Mouse (Mus musculus): Measurements from ENCODE around the gene St3gal4.
A peak's percentile ranks its signal among the peaks of the same experiment; 100 is the strongest.

Gene St3gal4

DNA sequence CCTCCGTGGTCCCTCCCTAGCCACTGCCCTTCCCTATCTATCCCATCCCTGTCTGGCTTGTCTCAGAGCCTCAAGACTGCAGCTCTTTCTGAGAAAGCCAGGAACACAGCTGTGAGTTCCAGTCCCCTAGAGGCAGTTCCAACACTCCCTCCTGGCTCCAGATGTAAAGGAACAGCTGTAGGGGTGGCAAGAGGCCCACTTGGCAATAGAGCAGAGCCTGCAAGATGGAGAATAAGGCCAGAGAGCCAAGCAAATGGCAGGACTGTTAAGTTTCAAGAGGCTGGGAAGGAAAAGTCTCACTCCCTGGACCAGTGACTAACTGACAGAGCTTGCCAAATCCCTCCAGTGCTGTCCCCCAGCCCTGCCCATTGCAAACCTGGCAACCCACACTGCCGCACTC lies 73.3 kb downstream of the St3gal4 start:
- peak; percentile 85 to 87 for DNase-seq

DNA sequence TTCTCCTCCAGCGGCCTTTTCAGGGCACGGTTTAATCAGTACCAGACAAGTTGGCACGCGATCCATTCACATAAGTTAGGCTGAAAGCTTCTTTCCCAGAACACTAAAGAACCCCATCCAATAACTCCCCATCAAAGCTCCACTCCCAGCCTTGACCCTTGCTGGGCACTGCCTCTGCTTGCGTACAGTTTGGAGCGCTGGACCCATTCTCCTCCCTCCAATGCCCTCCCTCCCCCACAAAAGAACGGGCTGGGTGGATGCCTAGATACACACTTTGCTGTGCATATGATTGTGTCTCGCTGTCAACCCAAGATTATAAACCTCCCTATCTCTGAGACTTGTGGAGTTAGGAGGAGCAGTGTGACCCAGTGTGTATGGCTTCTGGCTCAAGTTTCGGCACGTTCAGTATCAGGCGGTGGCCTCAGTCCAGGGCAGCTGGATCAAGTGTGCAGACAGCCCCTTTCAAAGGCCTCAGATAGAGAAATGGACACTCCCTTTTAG lies 74.0 kb downstream of the St3gal4 start:
- peak; percentile 69 to 79 for DNase-seq

DNA sequence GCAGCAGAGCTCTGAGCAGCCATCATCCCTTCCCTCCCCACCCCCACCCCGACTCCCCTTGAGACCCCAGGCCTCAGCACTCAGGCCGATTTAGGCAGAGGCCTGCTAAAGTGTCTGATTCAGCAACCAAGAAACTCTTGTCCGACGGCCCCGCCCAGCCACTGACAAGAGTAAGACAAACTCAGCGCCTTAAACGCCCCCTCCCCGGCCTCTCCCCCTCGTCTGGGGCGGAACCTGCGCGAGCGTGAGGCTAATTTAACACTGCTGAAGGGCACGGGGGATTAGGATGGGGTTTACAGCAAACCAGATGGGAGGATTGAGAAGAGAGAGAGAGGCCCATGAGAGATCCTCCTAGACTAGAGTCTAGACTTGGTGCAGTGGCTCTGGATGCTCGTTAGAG lies 74.6 kb downstream of the St3gal4 start:
- peak; percentile 72 to 82 for DNase-seq

DNA sequence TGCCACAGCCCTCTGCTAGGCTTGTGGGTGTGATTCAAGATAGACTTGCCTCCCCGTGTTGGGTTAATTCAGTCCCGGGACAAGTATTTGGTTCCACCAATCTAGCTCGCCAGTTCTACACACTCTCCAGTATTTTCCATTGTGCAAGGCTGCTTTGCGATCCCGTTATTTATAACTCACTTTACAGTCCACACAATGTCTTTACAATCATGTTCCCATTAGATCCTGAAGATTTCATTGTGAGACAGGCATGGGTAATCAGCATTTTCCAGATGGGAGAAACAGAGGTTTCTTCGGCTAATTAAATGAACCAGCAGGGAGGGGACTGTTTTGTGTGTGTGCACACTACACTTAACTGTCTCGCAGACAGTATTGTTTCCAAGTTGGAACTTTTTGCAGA lies 75.4 kb downstream of the St3gal4 start:
- no peak for DNase-seq

DNA sequence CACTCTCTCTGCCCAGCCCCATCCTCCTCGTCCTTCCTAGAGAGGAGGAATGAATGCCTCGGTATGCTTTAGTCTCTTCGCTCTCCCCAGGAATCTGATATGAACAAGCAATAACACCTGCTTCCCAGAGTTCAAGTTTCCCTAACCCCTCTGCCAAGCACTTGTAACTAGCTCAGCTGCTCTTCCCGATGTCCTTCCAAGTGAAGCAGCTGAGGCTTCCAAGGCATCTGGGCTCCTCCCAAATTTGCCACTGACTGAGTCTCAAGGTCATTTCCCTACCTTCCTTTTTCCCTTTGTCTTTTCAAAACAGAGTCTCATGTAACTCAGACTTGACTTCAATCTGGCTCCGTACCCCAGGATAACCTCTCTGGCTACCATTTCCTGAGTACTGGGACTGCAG lies 77.6 kb downstream of the St3gal4 start:
- no peak for DNase-seq

DNA sequence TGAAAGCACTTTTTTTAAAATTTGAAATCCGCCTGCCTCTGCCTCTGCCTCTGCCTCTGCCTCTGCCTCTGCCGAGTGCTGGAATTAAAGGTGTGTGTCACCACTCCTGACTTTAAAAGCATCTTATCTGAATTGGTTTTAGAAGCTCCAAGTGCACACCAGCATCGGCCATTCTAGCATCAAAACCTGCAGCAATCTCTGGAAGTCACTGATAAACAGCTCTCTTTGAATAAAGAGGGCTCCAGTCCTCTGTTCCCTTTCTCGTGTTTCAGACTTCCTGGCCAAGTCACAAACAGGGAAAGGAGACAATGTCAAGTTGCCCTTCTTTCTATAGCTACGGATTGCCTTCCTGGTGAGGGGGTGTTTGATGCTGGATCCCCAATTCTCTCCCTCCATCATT lies 79.2 kb downstream of the St3gal4 start:
- DNase-seq: no peak

DNA sequence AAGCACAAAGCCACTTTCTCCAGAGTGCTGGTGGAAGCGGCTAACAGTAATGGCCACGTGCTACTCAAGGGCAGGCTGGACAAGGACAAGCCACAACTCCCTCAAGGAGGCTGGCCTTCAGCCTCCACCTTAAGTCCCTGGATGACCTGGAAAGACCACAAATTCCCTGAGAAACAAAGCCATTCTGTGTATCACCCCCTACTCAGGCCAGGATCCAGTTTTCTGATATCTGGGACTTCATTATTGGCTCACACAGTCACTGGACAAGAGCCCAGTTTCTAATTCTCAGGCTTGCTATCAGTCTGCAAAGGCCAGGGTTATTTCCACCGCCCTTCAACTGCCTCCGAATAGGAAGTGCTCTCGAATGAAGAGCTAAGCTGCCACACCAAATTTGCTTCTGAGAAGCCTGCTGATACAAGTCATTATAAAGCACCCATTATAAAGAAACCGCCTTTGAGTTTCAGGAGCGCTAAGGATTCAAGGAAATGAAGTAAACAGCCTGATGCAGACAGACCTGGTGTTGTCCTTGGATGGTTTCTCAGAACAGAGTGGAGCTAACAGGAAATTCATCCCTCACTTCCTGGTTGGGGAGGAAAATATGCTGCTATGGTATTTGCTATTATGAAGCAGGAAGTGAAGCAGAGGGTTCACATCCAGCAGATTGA lies 80.0 kb downstream of the St3gal4 start:
- DNase-seq: peak; percentile 34 to 64

DNA sequence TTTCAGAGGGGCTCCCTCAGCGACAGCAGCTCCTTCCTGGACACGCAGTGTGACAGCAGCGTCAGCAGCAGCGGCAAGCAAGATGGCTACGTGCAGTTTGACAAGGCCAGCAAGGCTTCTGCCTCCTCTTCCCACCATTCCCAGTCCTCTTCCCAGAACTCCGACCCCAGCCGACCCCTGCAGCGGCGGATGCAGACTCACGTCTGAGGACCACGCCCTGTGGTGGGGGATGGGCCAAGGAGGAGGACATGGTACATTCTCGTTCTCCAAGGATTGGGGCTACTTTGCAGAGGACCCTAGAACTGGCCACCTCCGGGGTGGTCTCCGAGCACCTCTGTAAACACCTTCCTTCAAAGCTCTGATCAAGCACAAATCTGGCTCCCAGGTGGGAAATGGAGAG lies 84.0 kb downstream of the St3gal4 start:
- no peak for DNase-seq

DNA sequence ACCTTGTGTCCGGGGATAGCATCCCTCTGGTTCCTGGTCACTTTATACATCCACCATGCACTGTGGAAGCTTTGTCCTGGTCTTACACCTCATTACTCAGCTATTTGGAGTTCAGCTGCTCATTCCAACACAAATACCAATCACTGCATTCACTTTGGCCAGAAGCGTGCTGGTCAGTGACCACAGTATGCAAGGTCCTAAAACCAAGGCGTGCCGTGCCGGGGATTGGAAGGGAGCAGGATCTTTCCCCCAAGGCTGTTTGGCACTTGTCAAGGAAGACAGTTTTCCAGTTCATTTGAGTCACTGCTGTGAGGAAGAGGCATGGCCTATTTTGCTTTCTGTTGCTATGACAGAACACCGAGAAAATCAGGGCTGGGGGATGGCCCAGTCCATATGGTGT lies 86.6 kb downstream of the St3gal4 start:
- no peak for DNase-seq

DNA sequence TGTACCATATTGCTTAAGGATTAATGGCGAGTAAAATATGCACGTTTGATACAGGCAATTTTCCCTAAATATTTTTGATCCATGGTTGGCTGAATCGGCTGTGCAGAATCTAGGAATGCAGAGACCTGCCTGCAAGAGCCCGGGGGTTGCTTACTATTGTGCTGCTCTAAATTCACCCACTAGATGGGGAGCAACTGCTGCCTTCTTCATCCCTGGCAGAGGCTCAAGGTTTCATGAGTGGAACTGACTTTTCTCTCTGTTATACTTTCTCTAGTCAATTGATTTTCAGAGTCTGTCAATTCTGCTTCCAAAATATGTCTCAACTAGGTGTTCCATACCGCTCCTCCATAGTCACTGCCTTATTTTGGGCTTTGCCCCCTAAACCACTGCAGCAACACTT lies 88.2 kb downstream of the St3gal4 start:
- DNase-seq: peak; percentile 35 to 48

DNA sequence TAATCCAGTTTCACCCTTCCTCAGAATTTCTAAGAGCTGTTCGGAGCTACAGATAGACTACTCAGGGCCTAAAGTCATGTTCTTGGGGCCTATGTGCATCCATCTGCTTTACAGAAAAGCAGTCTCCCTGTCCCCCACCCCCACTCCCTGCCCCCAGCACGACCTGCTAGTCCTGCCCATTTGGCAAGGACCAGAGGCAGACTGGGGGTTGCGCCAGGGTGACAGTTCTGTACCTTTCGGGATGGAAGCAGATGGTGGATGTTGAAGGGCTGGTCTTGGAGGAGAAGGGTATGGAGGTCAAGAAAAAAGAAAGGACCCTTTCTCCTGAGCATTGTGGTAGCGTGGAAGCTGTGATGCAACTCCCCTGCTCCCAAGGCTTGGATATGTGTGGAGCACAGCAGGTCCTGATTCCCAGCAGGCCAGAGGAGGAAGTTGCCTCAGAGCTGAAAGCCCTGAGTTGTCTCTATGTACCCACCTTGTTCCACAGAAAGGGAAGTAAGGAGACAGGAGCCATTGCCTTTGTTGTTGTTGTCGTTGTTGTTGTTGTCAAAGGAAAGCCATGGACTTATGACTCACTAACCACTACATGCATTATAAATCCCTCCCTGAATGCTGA lies 91.6 kb downstream of the St3gal4 start:
- DNase-seq: no peak

DNA sequence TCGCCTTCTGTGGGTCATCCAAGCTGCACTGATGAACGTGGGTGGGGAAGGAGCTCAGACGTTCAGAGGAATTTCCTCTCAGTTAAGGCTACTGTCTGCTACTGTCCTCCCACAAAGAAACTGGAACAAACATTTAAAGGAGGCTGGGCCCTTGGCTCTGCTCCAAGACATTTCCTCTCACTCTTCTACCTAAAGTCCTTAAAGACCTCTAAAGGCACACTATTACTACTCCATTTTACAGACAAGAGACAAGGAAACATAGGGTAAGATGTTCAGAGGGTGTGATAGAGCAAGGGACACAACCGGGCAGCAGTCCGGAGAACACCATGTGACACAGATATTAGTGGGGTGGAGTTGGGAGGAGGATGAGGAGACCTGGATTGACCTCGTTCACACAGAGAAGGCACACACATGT lies 92.2 kb downstream of the St3gal4 start:
- peak; percentile 41 to 48 for DNase-seq

DNA sequence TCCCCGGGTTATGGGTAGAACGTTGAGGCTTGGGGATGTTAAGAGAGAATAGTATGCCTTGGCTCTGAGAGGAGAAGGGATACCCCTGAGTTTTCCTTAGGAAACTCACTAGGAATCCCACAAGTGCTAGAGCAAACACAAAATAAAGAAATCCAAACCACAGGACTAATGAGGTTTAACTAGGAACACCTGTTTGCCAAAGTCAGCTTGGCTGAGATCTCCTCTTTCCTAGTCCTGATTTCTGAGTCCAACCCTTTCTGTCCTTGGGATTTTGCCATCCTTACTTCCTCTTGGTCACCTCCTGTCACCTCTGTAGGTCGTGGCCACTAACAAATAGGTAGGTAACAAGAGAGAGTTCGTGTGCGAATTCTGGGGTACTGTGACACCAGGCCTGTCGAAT lies 92.8 kb downstream of the St3gal4 start:
- no peak for DNase-seq

DNA sequence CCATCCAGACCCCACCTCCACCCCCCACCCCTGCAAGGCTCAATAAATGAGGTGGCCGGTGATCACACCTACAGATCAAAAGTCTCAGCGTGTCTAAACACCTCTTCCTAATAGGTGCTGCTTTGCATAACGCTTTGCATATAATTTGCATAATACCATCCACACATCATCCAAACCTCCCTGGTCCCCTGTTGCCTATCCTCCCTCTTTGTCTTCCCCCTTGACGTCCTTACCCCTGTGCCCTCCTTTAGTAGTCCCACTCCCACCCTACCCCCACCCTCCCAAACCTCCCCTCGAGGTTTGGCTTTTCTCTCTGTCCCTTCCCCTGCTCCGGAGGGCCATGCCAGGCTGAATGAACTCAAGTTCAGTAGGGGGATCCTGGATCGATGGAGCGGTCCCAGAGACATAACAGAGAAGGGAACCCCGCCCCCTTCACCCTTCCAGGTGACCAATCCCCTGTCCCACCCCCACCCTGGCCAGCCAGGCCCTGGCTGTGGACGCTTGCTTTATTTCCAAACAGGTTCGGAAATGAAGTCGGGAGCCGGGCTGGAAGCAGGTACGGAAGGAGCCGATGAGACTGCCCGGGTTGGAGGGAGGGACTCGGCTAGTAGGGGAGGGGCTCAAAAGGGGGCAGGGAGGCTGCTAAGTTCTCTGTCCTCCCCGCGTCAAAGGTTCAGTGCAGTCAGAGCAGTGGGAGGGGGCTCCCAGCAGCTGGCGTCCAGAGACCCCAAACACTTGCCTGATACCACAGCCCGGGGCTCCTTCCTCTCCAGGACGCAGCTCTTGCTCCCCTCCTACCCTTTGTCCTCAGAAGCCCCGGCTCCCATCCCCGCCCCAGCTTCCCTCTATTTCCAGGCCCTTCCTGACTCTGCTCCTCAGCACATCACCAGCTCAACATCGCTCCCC lies 94.2 kb downstream of the St3gal4 start:
- peak in 1 of 2 experiments; percentile 33 for DNase-seq

DNA sequence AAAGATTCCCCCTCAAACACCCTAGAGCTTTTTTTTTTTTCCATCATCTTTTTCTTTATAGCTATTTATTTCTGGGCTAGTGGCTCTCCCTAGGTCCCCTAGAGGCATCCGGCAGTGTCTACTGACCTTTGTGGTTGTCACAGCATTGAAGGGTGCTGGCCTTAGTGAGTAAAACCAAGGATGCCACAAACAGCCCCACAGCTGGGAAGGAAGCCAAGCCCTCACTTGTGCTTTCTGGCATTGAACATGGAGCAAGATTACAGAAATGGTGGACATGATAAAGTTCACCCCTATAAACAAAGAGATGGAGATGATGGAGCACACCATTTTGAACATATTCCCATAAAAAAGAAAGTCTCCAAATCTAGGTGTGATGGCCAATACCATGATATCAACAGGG lies 97.3 kb downstream of the St3gal4 start:
- no peak for DNase-seq

DNA sequence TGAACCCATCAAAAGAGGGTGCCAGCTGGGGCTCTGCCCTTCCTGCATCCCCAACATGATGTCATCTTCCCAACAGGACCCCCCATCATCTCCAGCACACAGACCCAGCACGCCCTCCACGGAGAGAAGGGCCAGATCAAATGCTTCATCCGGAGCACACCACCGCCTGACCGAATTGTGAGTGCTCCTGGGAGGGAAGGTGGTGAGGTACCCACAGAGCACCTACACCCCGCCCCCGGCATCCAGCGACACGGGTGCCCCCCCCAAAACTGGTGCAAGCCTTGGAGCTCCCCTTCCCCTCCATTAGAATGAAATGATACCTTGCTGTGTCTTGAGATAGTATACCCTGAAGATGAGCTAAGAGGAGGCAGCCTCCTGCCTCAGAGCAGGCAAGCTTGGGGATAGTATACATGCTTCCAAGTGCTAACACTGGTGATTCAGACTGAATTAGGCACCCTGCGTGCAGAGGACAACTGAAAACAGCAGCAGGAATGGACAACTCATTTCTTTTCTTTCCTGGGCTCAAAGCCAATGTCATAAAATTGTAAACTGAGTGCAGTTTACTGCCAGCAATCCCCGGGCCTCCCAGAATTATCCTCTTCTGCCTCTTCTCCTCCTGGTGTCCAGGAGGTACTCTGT lies 98.9 kb downstream of the St3gal4 start:
- DNase-seq: no peak

DNA sequence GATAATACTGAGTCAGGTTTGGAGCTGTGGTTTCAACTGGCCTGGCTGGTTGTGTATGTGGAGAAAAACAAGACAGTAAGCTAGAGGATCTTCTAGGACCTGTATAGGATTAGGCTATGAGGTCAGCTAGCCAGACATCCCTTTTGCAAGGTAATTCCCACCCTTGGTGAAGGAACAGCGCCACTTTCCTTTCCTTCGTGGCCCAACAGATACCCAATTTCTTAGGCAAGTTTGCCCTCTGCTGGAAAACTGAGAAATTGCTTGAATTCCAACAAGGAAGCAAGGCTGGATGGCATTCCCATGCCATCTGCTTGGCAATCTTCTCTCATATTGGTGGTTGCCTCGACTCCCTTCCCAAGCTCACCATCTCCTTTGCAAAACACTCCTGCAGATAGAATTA lies 99.7 kb downstream of the St3gal4 start:
- peak; percentile 40 to 63 for DNase-seq

DNA sequence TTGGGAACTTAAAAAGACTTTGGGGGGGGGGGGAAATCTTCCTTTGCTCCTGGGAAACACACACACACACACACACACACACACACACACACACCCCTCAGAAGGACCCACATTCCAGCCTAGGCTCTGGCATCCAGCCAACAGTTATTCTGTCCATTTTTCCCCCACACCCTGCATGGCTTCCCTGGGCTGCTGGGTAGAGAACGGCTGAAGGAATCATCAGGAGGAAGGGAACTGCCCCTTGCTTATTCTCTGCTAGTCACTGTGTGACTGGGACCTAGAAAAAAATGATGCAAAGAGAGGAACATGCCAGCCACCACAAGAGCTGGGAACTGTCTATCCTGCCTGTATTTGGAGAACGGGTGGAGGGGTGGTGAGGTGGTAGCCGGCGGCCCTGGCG lies 101.0 kb downstream of the St3gal4 start:
- DNase-seq: no peak

DNA sequence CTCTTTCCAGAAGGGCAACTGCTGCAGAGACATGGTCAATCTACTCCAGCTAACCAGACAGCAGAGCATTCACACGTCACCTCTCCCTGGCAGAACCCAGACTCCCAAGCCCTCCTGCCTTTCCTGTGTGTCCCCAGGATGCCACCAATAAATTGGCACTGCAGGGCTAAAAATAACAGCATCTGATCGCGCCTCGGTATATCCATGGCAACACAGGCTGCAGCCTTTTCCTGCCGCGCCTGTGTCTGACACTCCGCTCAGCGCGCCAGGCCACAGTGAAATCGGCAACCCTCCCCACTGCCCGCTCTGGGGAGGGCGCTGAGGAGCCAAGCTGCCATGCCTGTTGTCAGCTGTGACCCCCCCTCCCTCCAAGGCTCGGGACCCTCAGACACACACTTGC lies 101.5 kb downstream of the St3gal4 start:
- DNase-seq: peak in 1 of 2 experiments; percentile 35

DNA sequence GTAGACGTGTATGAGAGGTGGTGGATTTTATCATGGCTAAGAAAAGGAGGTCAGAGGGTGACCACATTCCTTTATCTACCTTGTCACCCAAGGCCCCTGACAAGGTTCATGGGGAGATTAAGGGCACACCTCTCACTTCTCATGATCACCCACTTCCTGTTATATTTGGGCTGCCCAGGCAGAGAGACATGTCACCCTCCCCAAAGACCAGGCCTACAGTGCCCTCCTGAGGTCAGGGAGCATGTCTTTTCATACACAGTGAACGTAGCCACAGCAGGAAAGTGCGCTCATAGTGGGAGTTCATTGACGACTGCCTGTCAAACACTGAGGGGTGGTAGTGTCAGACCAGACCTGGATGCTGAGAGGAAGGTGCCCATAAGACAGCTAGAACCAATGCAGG lies 102.3 kb downstream of the St3gal4 start:
- peak; percentile 37 to 57 for DNase-seq

DNA sequence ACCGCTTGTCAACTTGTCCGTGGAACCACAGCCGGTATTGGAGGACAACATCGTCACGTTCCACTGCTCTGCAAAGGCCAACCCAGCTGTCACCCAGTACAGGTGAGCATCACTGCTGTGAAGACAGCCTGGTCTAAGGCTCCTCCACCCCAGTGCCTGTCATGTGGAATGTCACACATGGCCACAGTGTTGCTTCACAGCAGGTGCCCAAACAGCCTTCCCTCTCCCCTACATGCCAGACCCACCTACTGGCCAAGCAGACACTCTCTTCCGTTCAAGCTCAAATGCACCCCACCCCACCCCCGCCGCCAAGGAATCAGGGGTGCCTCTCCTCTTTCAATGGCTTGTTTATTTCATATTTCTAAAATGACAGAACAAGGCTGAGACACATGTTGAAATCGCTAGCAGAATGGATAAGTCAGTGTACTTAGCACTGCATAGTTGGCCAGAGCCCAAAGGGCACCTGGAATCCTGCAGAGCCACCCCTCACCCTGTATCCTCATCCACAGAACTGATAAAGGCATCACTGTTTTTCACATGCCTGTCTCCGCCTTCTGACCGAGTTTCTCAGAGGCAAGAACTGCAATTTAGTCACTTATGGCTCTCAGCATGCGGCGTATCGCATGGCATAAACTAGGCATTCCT lies 111.2 kb downstream of the St3gal4 start:
- DNase-seq: no peak

DNA sequence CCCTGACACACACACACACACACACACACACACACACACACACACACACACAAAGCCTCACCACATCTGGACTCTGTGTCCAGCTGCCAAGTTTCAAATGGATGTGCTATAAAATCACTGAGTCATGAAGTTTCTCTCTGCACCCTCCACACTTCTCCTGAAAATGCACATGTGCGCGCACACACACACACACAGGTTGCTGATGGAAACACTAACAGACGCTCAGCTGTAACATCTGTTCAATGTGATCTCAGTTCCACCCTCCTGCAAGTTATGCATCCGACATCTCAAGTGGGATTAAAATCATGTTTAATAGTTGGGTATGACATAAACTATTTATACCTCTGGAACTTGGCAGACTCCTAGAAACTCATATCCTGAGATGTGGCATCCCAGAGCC lies 115.0 kb downstream of the St3gal4 start:
- DNase-seq: no peak

Data from kidney, postnatal 4 days (tissue).